Mouse (Mus musculus) splenic B cell, adult 2 months (primary cell): ENCODE data around the gene Gss.

Source experiments
- DNase-seq: peaks from one replicate; pipeline ENCODE4 v3.0.0-alpha.2; 2011; ENCODE audit warnings: low read depth, low spot score
- H3K27me3 ChIP-seq: 2 replicates; pipeline ENCODE4 v1.6.1; 2012; ENCODE audit warnings: mild to moderate bottlenecking, low read length, moderate library complexity, mixed read lengths; ENCODE audit not compliant: control insufficient read depth, poor library complexity, insufficient read depth, severe bottlenecking
- H3K36me3 ChIP-seq: 2 replicates; pipeline ENCODE4 v1.6.1; 2012; ENCODE audit warnings: mild to moderate bottlenecking, low read length, moderate library complexity, mixed read lengths; ENCODE audit not compliant: control insufficient read depth, poor library complexity, insufficient read depth, severe bottlenecking

The Gss gene

GRCm38 (mm10) chr2:155524378-155524777 lies 68.2 kb downstream of the Gss start:
- DNase-seq, result no peak
- Histone ChIP-seq H3K36me3 (no peaks in the 10 kb centered on the region), H3K27me3 (no peaks in the 10 kb centered on the region)

GRCm38 (mm10) chr2:155523706-155524105 lies 68.9 kb downstream of the Gss start:
- no peak for DNase-seq
- Histone ChIP-seq H3K27me3 (no peaks in the 10 kb centered on the region), H3K36me3 (no peaks in the 10 kb centered on the region)

- H3K27me3 ChIP-seq, result no peaks in the 10 kb centered on the region
- no peaks in the 10 kb centered on the region for H3K36me3 ChIP-seq
- DNase-seq, result no peak
Observed at GRCm38 (mm10) chr2:155518531-155519270, 73.9 kb downstream of the Gss start.

GRCm38 (mm10) chr2:155517455-155518423 lies 74.9 kb downstream of the Gss start, which contains the start of the genes Acss2 and Ggt7:
Acss2 (plus strand) TSS chr2:155517948.
Ggt7 (minus strand) TSS chr2:155518237.
- peak; percentile 98 for DNase-seq
- H3K36me3 ChIP-seq, result no peaks in the 10 kb centered on the region

GRCm38 (mm10) chr2:155515941-155516340 lies 76.7 kb downstream of the Gss start:
- peak; percentile 67 for DNase-seq
- H3K36me3 ChIP-seq, result no peaks in the 10 kb centered on the region
- H3K27me3 ChIP-seq, result no peaks in the 10 kb centered on the region

More at GRCm38 (mm10) chr2:155517455-155518423, 74.9 kb downstream of the Gss start, which contains the start of the genes Acss2 and Ggt7:
- H3K27me3 ChIP-seq, result no peaks in the 10 kb centered on the region

- peak; percentile 82 for DNase-seq
Observed at GRCm38 (mm10) chr2:155514666-155515065, 77.9 kb downstream of the Gss start.

GRCm38 (mm10) chr2:155513543-155513942 lies 79.1 kb downstream of the Gss start:
- Histone ChIP-seq H3K36me3 (no peaks in the 10 kb centered on the region), H3K27me3 (no peaks in the 10 kb centered on the region)
- no peak for DNase-seq

More at GRCm38 (mm10) chr2:155514666-155515065, 77.9 kb downstream of the Gss start:
- Histone ChIP-seq H3K36me3 (no peaks in the 10 kb centered on the region), H3K27me3 (no peaks in the 10 kb centered on the region)
